Mouse (Mus musculus): ENCODE measurements around the gene Pcp4l1. TPM values are rescaled to one million over a fixed set of nuclear protein-coding genes. Genes with fewer than 3 reads are reported as not detected.

The Pcp4l1 gene
- polyA plus RNA-seq, 1 experiment from 2014 or later: 44.1 TPM

- WGBS: 91% methylated on average over 18 of the region's 18 CpGs
- ATAC-seq (ENCODE audit: low FRiP score): no peak
Observed at GRCm38 (mm10) chr1:171216241-171216955, 20.3 kb upstream of the Pcp4l1 start.

GRCm38 (mm10) chr1:171213801-171214496 is 17.9 kb upstream of the Pcp4l1 start, which contains the start of gene Nr1i3:
TSS of gene Nr1i3 (plus strand) at chr1:171213970.
- H3K4me1 ChIP-seq (replicated peaks): no peaks in the 10 kb centered on the region
- no peak within 1 kb of the TSS for H3K9ac ChIP-seq
- no peaks in the 10 kb centered on the region for H3K9me3 ChIP-seq
- H3K27ac ChIP-seq: no peak within 1 kb of the TSS
- no peak for ATAC-seq (ENCODE audit: low FRiP score)
- no peaks in the 10 kb centered on the region for H3K27me3 ChIP-seq
- H3K4me2 ChIP-seq: no peak within 1 kb of the TSS
- no peak within 1 kb of the TSS for H3K4me3 ChIP-seq
- WGBS: 78% methylated on average over 10 of the region's 10 CpGs
- H3K36me3 ChIP-seq: peaks cover 11% of the 10 kb centered on the region

More at GRCm38 (mm10) chr1:171216241-171216955, 20.3 kb upstream of the Pcp4l1 start:
- no peaks in the 10 kb centered on the region for H3K27me3 ChIP-seq
- H3K9me3 ChIP-seq: no peaks in the 10 kb centered on the region
- H3K27ac ChIP-seq: no peak overlapping the region
- no peak overlapping the region for H3K9ac ChIP-seq
- no peak overlapping the region for H3K4me2 ChIP-seq
- H3K36me3 ChIP-seq: peaks cover 22% of the 10 kb centered on the region
- H3K4me3 ChIP-seq: no peak overlapping the region
- H3K4me1 ChIP-seq (replicated peaks): peaks cover 8% of the 10 kb centered on the region

- WGBS: 57% methylated on average over 3 of the region's 3 CpGs
- peaks cover 3% of the 10 kb centered on the region; the same call in 1 of the 2 replicates for H3K36me3 ChIP-seq
- no peak for ATAC-seq (ENCODE audit: low FRiP score)
- no peak overlapping the region for H3K4me3 ChIP-seq
- no peak overlapping the region for H3K9ac ChIP-seq
- H3K4me1 ChIP-seq (replicated peaks): no peaks in the 10 kb centered on the region
- H3K9me3 ChIP-seq: no peaks in the 10 kb centered on the region
- H3K27ac ChIP-seq: no peak overlapping the region
- H3K4me2 ChIP-seq: no peak overlapping the region
- no peaks in the 10 kb centered on the region for H3K27me3 ChIP-seq
Observed at GRCm38 (mm10) chr1:171212854-171213253, 16.8 kb upstream of the Pcp4l1 start.

- Histone ChIP-seq H3K27me3 (no peaks in the 10 kb centered on the region), H3K4me3 (no peak overlapping the region), H3K9ac (no peak overlapping the region), H3K36me3 (no peaks in the 10 kb centered on the region), H3K9me3 (no peaks in the 10 kb centered on the region), H3K4me1 (replicated peaks) (peaks cover 10% of the 10 kb centered on the region; the same call in 1 of the 2 replicates), H3K4me2 (no peak overlapping the region), H3K27ac (no peak overlapping the region)
- 28% methylated on average over 4 of the region's 4 CpGs for WGBS
- ATAC-seq (ENCODE audit: low FRiP score): no peak
Observed at GRCm38 (mm10) chr1:171209409-171209808, 13.3 kb upstream of the Pcp4l1 start.

GRCm38 (mm10) chr1:171205704-171206493 is 9.8 kb upstream of the Pcp4l1 start:
- Histone ChIP-seq H3K4me3 (no peak overlapping the region), H3K4me1 (replicated peaks) (peaks cover 10% of the 10 kb centered on the region; the same call in 1 of the 2 replicates), H3K4me2 (no peak overlapping the region), H3K27ac (no peak overlapping the region), H3K27me3 (no peaks in the 10 kb centered on the region), H3K9me3 (no peaks in the 10 kb centered on the region), H3K9ac (no peak overlapping the region), H3K36me3 (no peaks in the 10 kb centered on the region)
- no peak for ATAC-seq (ENCODE audit: low FRiP score)
- 56% methylated on average over 6 of the region's 6 CpGs for WGBS

- 0 out of 2 replicates have a peak, but pooled peaks cover 5% of the 10 kb centered on the region for H3K27me3 ChIP-seq
- peaks cover 10% of the 10 kb centered on the region; the same call in 1 of the 2 replicates for H3K4me1 ChIP-seq (replicated peaks)
- no peak overlapping the region for H3K27ac ChIP-seq
- no peak overlapping the region for H3K4me2 ChIP-seq
- H3K4me3 ChIP-seq: no peak overlapping the region
- no peak for ATAC-seq (ENCODE audit: low FRiP score)
- H3K36me3 ChIP-seq: no peaks in the 10 kb centered on the region
- 68% methylated on average over 7 of the region's 7 CpGs for WGBS
- H3K9ac ChIP-seq: no peak overlapping the region
- no peaks in the 10 kb centered on the region for H3K9me3 ChIP-seq
Observed at GRCm38 (mm10) chr1:171204249-171204644, 8.2 kb upstream of the Pcp4l1 start.

- no peak overlapping the region for H3K4me3 ChIP-seq
- H3K36me3 ChIP-seq: no peaks in the 10 kb centered on the region
- no peak overlapping the region for H3K27ac ChIP-seq
- H3K9ac ChIP-seq: no peak overlapping the region
- ATAC-seq (ENCODE audit: low FRiP score): no peak
- H3K4me2 ChIP-seq: no peak overlapping the region
- peaks cover 8% of the 10 kb centered on the region; the same call in 1 of the 2 replicates for H3K27me3 ChIP-seq
- 62% methylated on average over 10 of the region's 11 CpGs for WGBS
- H3K4me1 ChIP-seq (replicated peaks): peaks cover 10% of the 10 kb centered on the region; the same call in 1 of the 2 replicates
- no peaks in the 10 kb centered on the region for H3K9me3 ChIP-seq
Observed at GRCm38 (mm10) chr1:171203471-171204248, 7.6 kb upstream of the Pcp4l1 start.

GRCm38 (mm10) chr1:171200769-171201168 is 4.7 kb upstream of the Pcp4l1 start:
- H3K36me3 ChIP-seq: no peaks in the 10 kb centered on the region
- H3K9me3 ChIP-seq: no peaks in the 10 kb centered on the region
- 88% methylated on average over 1 of the region's 1 CpGs for WGBS
- no peak for ATAC-seq (ENCODE audit: low FRiP score)
- peaks cover 34% of the 10 kb centered on the region for H3K27me3 ChIP-seq
- H3K9ac ChIP-seq: no peak overlapping the region
- no peak overlapping the region for H3K27ac ChIP-seq
- H3K4me2 ChIP-seq: no peak overlapping the region
- no peak overlapping the region for H3K4me3 ChIP-seq
- peaks cover 5% of the 10 kb centered on the region for H3K4me1 ChIP-seq (replicated peaks)

GRCm38 (mm10) chr1:171199532-171199931 is 3.5 kb upstream of the Pcp4l1 start:
- no peak overlapping the region for H3K27ac ChIP-seq
- H3K36me3 ChIP-seq: no peaks in the 10 kb centered on the region
- no peak overlapping the region for H3K9ac ChIP-seq
- H3K4me2 ChIP-seq: no peak overlapping the region
- peaks cover 17% of the 10 kb centered on the region for H3K4me1 ChIP-seq (replicated peaks)
- H3K9me3 ChIP-seq: no peaks in the 10 kb centered on the region
- 56% methylated on average over 1 of the region's 1 CpGs for WGBS
- ATAC-seq (ENCODE audit: low FRiP score): no peak
- no peak overlapping the region for H3K4me3 ChIP-seq
- H3K27me3 ChIP-seq: peaks cover 46% of the 10 kb centered on the region

- peak; percentile 5; the same call in 1 of the 2 replicates for ATAC-seq (ENCODE audit: low FRiP score)
- 4% methylated on average over 20 of the region's 20 CpGs for WGBS
- H3K4me3 ChIP-seq: peak overlapping the region; percentile 63
- H3K27ac ChIP-seq: no peak overlapping the region
- H3K4me1 ChIP-seq (replicated peaks): peaks cover 39% of the 10 kb centered on the region
- H3K4me2 ChIP-seq: peak overlapping the region; percentile 98
- H3K9ac ChIP-seq: peak overlapping the region; percentile 77
- peaks cover 77% of the 10 kb centered on the region for H3K27me3 ChIP-seq
- no peaks in the 10 kb centered on the region for H3K36me3 ChIP-seq
- no peaks in the 10 kb centered on the region for H3K9me3 ChIP-seq
Observed at GRCm38 (mm10) chr1:171195046-171195822, 834 bp downstream of the Pcp4l1 start.
